Comparison of ENCODE assay signal across 11 mouse cellular contexts in the genomic region with DNA sequence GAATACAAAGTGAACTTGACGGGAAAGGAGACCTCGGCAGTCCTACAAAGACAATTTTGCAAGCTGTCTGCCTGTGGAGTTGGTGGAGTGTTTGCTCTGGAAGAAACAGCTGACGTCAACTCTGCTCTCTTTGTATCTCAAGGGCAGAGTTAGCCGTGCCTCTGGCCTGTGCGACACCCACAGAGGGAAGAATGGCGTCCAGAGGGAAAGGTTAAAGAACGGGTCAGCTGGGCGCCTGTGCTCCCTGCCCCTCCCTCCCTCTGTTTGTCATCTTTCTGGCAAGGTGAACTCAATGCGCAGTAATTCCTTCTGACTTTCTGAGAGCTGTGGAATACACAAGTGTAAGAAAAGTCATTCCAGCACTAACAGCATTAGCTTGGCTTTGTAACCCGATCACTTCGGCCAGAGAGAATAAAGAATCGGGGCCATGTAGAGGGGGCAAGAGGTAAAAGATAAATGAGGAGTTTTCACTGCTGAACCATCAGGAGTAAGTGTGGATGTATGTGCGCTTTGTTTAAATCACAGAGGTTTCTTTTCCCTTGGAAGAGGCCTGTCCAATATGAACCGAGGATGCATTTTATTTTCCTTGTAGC.
DNase-seq lines count a peak whose midpoint lies in the region; ATAC-seq and TF ChIP-seq lines count a peak whose summit lies in the region.
"Had no signal": no experiment of that assay in that cellular context is flagged by ENCODE, and none has a peak within 500 bp of the region (broad histone marks: within the 10 kb centered on the region; RNA-seq: fewer than 3 reads in every experiment).

No protein-coding gene starts in this region.

- no peaks in the 10 kb centered on the region for H3K4me1 ChIP-seq in kidney, postnatal 0 days (replicated peaks; ENCODE audit: insufficient read depth, low read length)

- no peak overlapping the region for H3K4me2 ChIP-seq in kidney, postnatal 0 days (ENCODE audit: low read length)
- H3K4me2 ChIP-seq: forebrain, embryonic 13.5 days; heart, embryonic 12.5 days had no signal

- no peaks in the 10 kb centered on the region for H3K27me3 ChIP-seq in kidney, postnatal 0 days (ENCODE audit: insufficient read depth, low read length)
- H3K27me3 ChIP-seq: CH12.LX; forebrain, embryonic 13.5 days; heart, embryonic 12.5 days had no signal

- no peaks in the 10 kb centered on the region for H3K9me3 ChIP-seq in kidney, postnatal 0 days (replicated peaks; ENCODE audit: low read length)
- H3K9me3 ChIP-seq: forebrain, embryonic 13.5 days; heart, embryonic 12.5 days had no signal

- H3K9ac ChIP-seq in kidney, postnatal 0 days (ENCODE audit: low read depth, low read length), result no peak overlapping the region
- H3K9ac ChIP-seq: forebrain, embryonic 13.5 days; heart, embryonic 12.5 days had no signal

- no peaks in the 10 kb centered on the region for H3K36me3 ChIP-seq in kidney, postnatal 0 days (ENCODE audit: insufficient read depth, low read length)
- H3K36me3 ChIP-seq: heart, embryonic 12.5 days had no signal

- H3K27ac ChIP-seq in kidney, postnatal 0 days, result no peak overlapping the region
- H3K27ac ChIP-seq: forebrain, embryonic 13.5 days had no signal

- DNase-seq in kidney, adult 9 months, result peak; percentile 14
- no peak for DNase-seq in kidney, adult 11 months
- peak; percentile 41 to 49 for DNase-seq in adrenal gland, postnatal 36 days
- peak; percentile 5 for DNase-seq in kidney, postnatal 0 days (ENCODE audit: low spot score)
- peak; percentile 28 for DNase-seq in retina, embryonic 14.5 days (ENCODE audit: low spot score)
- no peak for DNase-seq in frontal cortex, adult 2 months (ENCODE audit: extremely low spot score in 1 of 2, low spot score in 1 of 2)
- no peak for DNase-seq in right cerebral cortex, postnatal 14 days
- DNase-seq in testis, postnatal 14 days (ENCODE audit: low spot score), result no peak

- ATAC-seq in kidney, postnatal 0 days (replicated peaks; ENCODE audit: low FRiP score, low read depth), result peak; percentile 36; the same call in 1 of the 2 replicates
- ATAC-seq: forebrain, embryonic 13.5 days had no signal

- TF ChIP-seq CTCF in kidney, postnatal 0 days (IDR thresholded peaks at IDR 0.05; ENCODE audit: low read depth), result no peak

- 17% methylated on average over 14 of the region's 14 CpGs for WGBS in kidney, postnatal 0 days

- H3K4me3 ChIP-seq in kidney, postnatal 0 days (replicated peaks; ENCODE audit: low read depth, low read length), result no peak overlapping the region
- H3K4me3 ChIP-seq: forebrain, embryonic 13.5 days; heart, embryonic 12.5 days had no signal

Comparison
In these comparisons a context has a peak if more than half of its experiments do, and no peak if none do; other contexts are left out.
1. DNase-seq: peak in kidney, adult 9 months (single experiment), adrenal gland, postnatal 36 days (2 of 2), kidney, postnatal 0 days (single experiment) and retina, embryonic 14.5 days (single experiment); none in kidney, adult 11 months (single experiment), frontal cortex, adult 2 months (0 of 2), right cerebral cortex, postnatal 14 days (single experiment) and testis, postnatal 14 days (single experiment).